Mouse (Mus musculus): ENCODE data around the gene Atad3a. TPM values are rescaled to one million over a fixed set of nuclear protein-coding genes. Genes with fewer than 3 reads are reported as not detected.

The Atad3a gene
- polyA plus RNA-seq, 1 experiment from 2014 or later = 39.6 TPM

- Histone ChIP-seq H3K27me3 (replicated peaks; ENCODE audit: control insufficient read depth, insufficient read depth, low read length) (no peaks in the 10 kb centered on the region), H3K4me1 (replicated peaks; ENCODE audit: control insufficient read depth, insufficient read depth, low read length) (no peaks in the 10 kb centered on the region), H3K36me3 (ENCODE audit: control insufficient read depth, insufficient read depth) (0 out of 2 replicates have a peak, but pooled peaks cover 4% of the 10 kb centered on the region), H3K9me3 (ENCODE audit: control insufficient read depth) (no peaks in the 10 kb centered on the region), H3K4me3 (ENCODE audit: low read depth, low read length) (peak within 1 kb of the TSS; percentile 95), H3K27ac (ENCODE audit: low read depth, low read length) (peak within 1 kb of the TSS; percentile 99), H3K9ac (ENCODE audit: low read depth, low read length) (peak within 1 kb of the TSS; percentile 95), H3K4me2 (replicated peaks; ENCODE audit: low read depth) (peak within 1 kb of the TSS; percentile 74)
- WGBS = under 1% methylated on average over 83 of the region's 83 CpGs
- peak; percentile 93 for ATAC-seq
- TF ChIP-seq CTCF (IDR thresholded peaks at IDR 0.05; ENCODE audit: low read depth) = no peak
Observed at GRCm38 (mm10) chr4:155704721-155705591, 55.9 kb downstream of the Atad3a start, which contains the start of gene Ssu72. Gene Ssu72, plus strand, starts transcription at chr4:155704800.

DNA sequence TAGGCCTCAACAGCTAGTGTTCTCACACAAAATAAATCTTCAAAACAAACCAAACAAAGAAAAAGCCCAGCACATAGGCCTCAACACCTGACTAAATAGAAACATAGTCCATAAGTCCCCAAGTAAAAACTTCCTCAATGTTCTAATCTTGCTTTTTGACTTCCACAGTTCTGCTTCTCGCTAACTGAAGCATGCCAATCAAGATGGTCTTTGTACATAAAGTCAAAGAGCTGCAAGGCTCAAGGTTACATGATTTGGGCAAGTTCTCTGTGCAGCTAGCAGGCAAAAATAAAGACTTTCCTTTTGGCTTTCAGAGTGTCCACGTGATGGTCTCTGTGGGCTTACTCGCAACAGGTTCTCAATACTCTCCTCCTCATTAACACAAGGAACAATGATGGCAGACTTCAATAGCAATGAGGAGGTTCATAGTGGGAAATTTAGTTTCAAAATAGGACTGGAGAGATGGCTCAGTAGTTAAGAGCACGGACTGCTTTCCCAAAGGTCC lies 57.4 kb downstream of the Atad3a start:
- 90% methylated on average over 4 of the region's 4 CpGs for WGBS
- Histone ChIP-seq H3K4me3 (ENCODE audit: low read depth, low read length) (no peak overlapping the region), H3K9me3 (ENCODE audit: control insufficient read depth) (no peaks in the 10 kb centered on the region), H3K4me2 (replicated peaks; ENCODE audit: low read depth) (no peak overlapping the region), H3K27ac (ENCODE audit: low read depth, low read length) (no peak overlapping the region), H3K4me1 (replicated peaks; ENCODE audit: control insufficient read depth, insufficient read depth, low read length) (no peaks in the 10 kb centered on the region), H3K36me3 (ENCODE audit: control insufficient read depth, insufficient read depth) (0 out of 2 replicates have a peak, but pooled peaks cover 4% of the 10 kb centered on the region), H3K9ac (ENCODE audit: low read depth, low read length) (no peak overlapping the region), H3K27me3 (replicated peaks; ENCODE audit: control insufficient read depth, insufficient read depth, low read length) (no peaks in the 10 kb centered on the region)
- no peak for ATAC-seq
- TF ChIP-seq CTCF (IDR thresholded peaks at IDR 0.05; ENCODE audit: low read depth) = no peak

- no peaks in the 10 kb centered on the region for H3K4me1 ChIP-seq (replicated peaks; ENCODE audit: control insufficient read depth, insufficient read depth, low read length)
- H3K36me3 ChIP-seq (ENCODE audit: control insufficient read depth, insufficient read depth) = no peaks in the 10 kb centered on the region
- H3K9ac ChIP-seq (ENCODE audit: low read depth, low read length) = no peak overlapping the region
- no peaks in the 10 kb centered on the region for H3K9me3 ChIP-seq (ENCODE audit: control insufficient read depth)
- TF ChIP-seq CTCF (IDR thresholded peaks at IDR 0.05; ENCODE audit: low read depth) = peak; percentile 83
- no peak overlapping the region for H3K4me2 ChIP-seq (replicated peaks; ENCODE audit: low read depth)
- no peak for ATAC-seq
- no peak overlapping the region for H3K27ac ChIP-seq (ENCODE audit: low read depth, low read length)
- no peaks in the 10 kb centered on the region for H3K27me3 ChIP-seq (replicated peaks; ENCODE audit: control insufficient read depth, insufficient read depth, low read length)
- H3K4me3 ChIP-seq (ENCODE audit: low read depth, low read length) = no peak overlapping the region
Observed at GRCm38 (mm10) chr4:155700425-155700824, 60.5 kb downstream of the Atad3a start.

- Histone ChIP-seq H3K27ac (ENCODE audit: low read depth, low read length) (no peak overlapping the region), H3K4me2 (replicated peaks; ENCODE audit: low read depth) (no peak overlapping the region), H3K4me1 (replicated peaks; ENCODE audit: control insufficient read depth, insufficient read depth, low read length) (no peaks in the 10 kb centered on the region), H3K36me3 (ENCODE audit: control insufficient read depth, insufficient read depth) (no peaks in the 10 kb centered on the region), H3K4me3 (ENCODE audit: low read depth, low read length) (no peak overlapping the region), H3K9me3 (ENCODE audit: control insufficient read depth) (no peaks in the 10 kb centered on the region), H3K27me3 (replicated peaks; ENCODE audit: control insufficient read depth, insufficient read depth, low read length) (no peaks in the 10 kb centered on the region), H3K9ac (ENCODE audit: low read depth, low read length) (no peak overlapping the region)
- no peak for ATAC-seq
- no peak for TF ChIP-seq CTCF (IDR thresholded peaks at IDR 0.05; ENCODE audit: low read depth)
- 67% methylated on average over 16 of the region's 16 CpGs for WGBS
Observed at GRCm38 (mm10) chr4:155696261-155697255, 64.3 kb downstream of the Atad3a start.

GRCm38 (mm10) chr4:155695531-155696062 lies 65.3 kb downstream of the Atad3a start:
- Histone ChIP-seq H3K4me3 (ENCODE audit: low read depth, low read length) (0 out of 2 replicates have a peak overlapping the region, but pooled peaks have one; percentile 67), H3K27ac (ENCODE audit: low read depth, low read length) (no peak overlapping the region), H3K4me2 (replicated peaks; ENCODE audit: low read depth) (peak overlapping the region; percentile 91), H3K9me3 (ENCODE audit: control insufficient read depth) (no peaks in the 10 kb centered on the region), H3K4me1 (replicated peaks; ENCODE audit: control insufficient read depth, insufficient read depth, low read length) (no peaks in the 10 kb centered on the region), H3K27me3 (replicated peaks; ENCODE audit: control insufficient read depth, insufficient read depth, low read length) (no peaks in the 10 kb centered on the region), H3K9ac (ENCODE audit: low read depth, low read length) (no peak overlapping the region), H3K36me3 (ENCODE audit: control insufficient read depth, insufficient read depth) (no peaks in the 10 kb centered on the region)
- WGBS = 84% methylated on average over 4 of the region's 4 CpGs
- no peak for TF ChIP-seq CTCF (IDR thresholded peaks at IDR 0.05; ENCODE audit: low read depth)
- ATAC-seq = no peak

Measured in intestine, postnatal 0 days (tissue).